Mouse (Mus musculus) ES-Bruce4 (cell line): ENCODE data around the gene Zfp423. TPM values are rescaled to one million over a fixed set of nuclear protein-coding genes. Genes with fewer than 3 reads are reported as not detected.

ENCODE experiments used
- H3K27ac ChIP-seq: 2 replicates; pipeline ENCODE4 v1.5.1; 2012; ENCODE audit warnings: low read length, inconsistent platforms; ENCODE audit not compliant: insufficient read depth
- H3K27me3 ChIP-seq: 2 replicates; pipeline ENCODE4 v1.6.1; 2012; ENCODE audit warnings: mild to moderate bottlenecking, low read length, inconsistent platforms; ENCODE audit not compliant: control insufficient read depth, poor library complexity, insufficient read depth, severe bottlenecking
- H3K36me3 ChIP-seq: 2 replicates; pipeline ENCODE4 v1.6.1; 2012; ENCODE audit warnings: inconsistent platforms, mild to moderate bottlenecking, low read length, moderate library complexity; ENCODE audit not compliant: control insufficient read depth, poor library complexity, insufficient read depth, severe bottlenecking
- H3K4me1 ChIP-seq: one replicate; pipeline ENCODE4 v1.8.1; 2011; ENCODE audit warnings: low read length; ENCODE audit not compliant: control insufficient read depth, insufficient read depth
- H3K4me3 ChIP-seq: 2 replicates; pipeline ENCODE4 v1.5.1; 2011; ENCODE audit warnings: low read depth, mild to moderate bottlenecking, low read length
- H3K9ac ChIP-seq: 2 replicates; pipeline ENCODE4 v1.6.1; 2012; ENCODE audit warnings: low read depth, mild to moderate bottlenecking, inconsistent platforms; ENCODE audit not compliant: poor library complexity, severe bottlenecking
- H3K9me3 ChIP-seq: replicated peaks from 2 replicates; pipeline ENCODE4 v1.6.1; 2012; ENCODE audit warnings: mild to moderate bottlenecking, low read length, inconsistent platforms; ENCODE audit not compliant: control insufficient read depth, poor library complexity, insufficient read depth, severe bottlenecking
- CTCF ChIP-seq: IDR thresholded peaks from one replicate; pipeline ENCODE4 v1.8.1; 2011; ENCODE audit warnings: low read depth, low read length
- EP300 ChIP-seq: IDR thresholded peaks from 2 replicates; pipeline ENCODE4 v1.6.1; 2011; ENCODE audit warnings: low read depth, low read length; ENCODE audit not compliant: insufficient read depth
- POLR2A ChIP-seq: IDR thresholded peaks from one replicate; pipeline ENCODE4 v1.8.1; 2011; ENCODE audit warnings: low read length; ENCODE audit not compliant: insufficient read depth
- polyA plus RNA-seq: library from polyadenylated mRNA; stranded (reverse); fragments of >200 nt; gene quantifications from 2 replicates; pipeline ENCODE4 v1.2.4, GENCODE M21; 2011; ENCODE audit warnings: low read depth; ENCODE audit not compliant: missing spikeins, insufficient read depth, insufficient read length

Zfp423 gene
- polyA plus RNA-seq, 1 experiment, result 14.4 TPM

- Histone ChIP-seq H3K4me1 (peaks cover 7% of the 10 kb centered on the region), H3K27me3 (no peaks in the 10 kb centered on the region), H3K9me3 (no peaks in the 10 kb centered on the region), H3K4me3 (no peak overlapping the region), H3K27ac (no peak overlapping the region), H3K9ac (no peak overlapping the region), H3K36me3 (no peaks in the 10 kb centered on the region)
- no peak for TF ChIP-seq POLR2A
- TF ChIP-seq CTCF, result no peak
- TF ChIP-seq EP300, result no peak
Observed at GRCm38 (mm10) chr8:87928857-87929256, 30.5 kb downstream of the Zfp423 start.

- Histone ChIP-seq H3K27ac (peak overlapping the region; percentile 12; the same call in 1 of the 2 replicates), H3K4me1 (peaks cover 7% of the 10 kb centered on the region)
Observed at GRCm38 (mm10) chr8:87927034-87927830, 32.2 kb downstream of the Zfp423 start.

GRCm38 (mm10) chr8:87926098-87926890 is 33.1 kb downstream of the Zfp423 start:
- no peaks in the 10 kb centered on the region for H3K36me3 ChIP-seq
- H3K4me1 ChIP-seq, result peaks cover 8% of the 10 kb centered on the region
- H3K27ac ChIP-seq, result no peak overlapping the region
- H3K27me3 ChIP-seq, result no peaks in the 10 kb centered on the region
- no peak overlapping the region for H3K4me3 ChIP-seq
- no peaks in the 10 kb centered on the region for H3K9me3 ChIP-seq
- TF ChIP-seq EP300, result no peak
- no peak for TF ChIP-seq POLR2A
- no peak for TF ChIP-seq CTCF
- no peak overlapping the region for H3K9ac ChIP-seq

More at GRCm38 (mm10) chr8:87927034-87927830, 32.2 kb downstream of the Zfp423 start:
- Histone ChIP-seq H3K9me3 (no peaks in the 10 kb centered on the region), H3K36me3 (no peaks in the 10 kb centered on the region), H3K4me3 (no peak overlapping the region), H3K9ac (no peak overlapping the region), H3K27me3 (no peaks in the 10 kb centered on the region)
- no peak for TF ChIP-seq EP300
- no peak for TF ChIP-seq CTCF
- TF ChIP-seq POLR2A, result no peak

GRCm38 (mm10) chr8:87922936-87923335 is 36.5 kb downstream of the Zfp423 start:
- Histone ChIP-seq H3K4me1 (peaks cover 4% of the 10 kb centered on the region), H3K9me3 (no peaks in the 10 kb centered on the region), H3K27me3 (no peaks in the 10 kb centered on the region), H3K9ac (no peak overlapping the region), H3K36me3 (no peaks in the 10 kb centered on the region), H3K27ac (no peak overlapping the region), H3K4me3 (no peak overlapping the region)
- no peak for TF ChIP-seq POLR2A
- no peak for TF ChIP-seq CTCF
- no peak for TF ChIP-seq EP300

- no peak overlapping the region for H3K27ac ChIP-seq
- TF ChIP-seq POLR2A (no peak), EP300 (no peak), CTCF (no peak)
- no peaks in the 10 kb centered on the region for H3K9me3 ChIP-seq
- no peaks in the 10 kb centered on the region for H3K36me3 ChIP-seq
- H3K27me3 ChIP-seq, result no peaks in the 10 kb centered on the region
- H3K4me1 ChIP-seq, result peaks cover 4% of the 10 kb centered on the region
- H3K9ac ChIP-seq, result no peak overlapping the region
- H3K4me3 ChIP-seq, result no peak overlapping the region
Observed at GRCm38 (mm10) chr8:87922446-87922845, 36.9 kb downstream of the Zfp423 start.

- no peaks in the 10 kb centered on the region for H3K27me3 ChIP-seq
- H3K36me3 ChIP-seq, result no peaks in the 10 kb centered on the region
- no peaks in the 10 kb centered on the region for H3K9me3 ChIP-seq
- no peak overlapping the region for H3K27ac ChIP-seq
- TF ChIP-seq CTCF (no peak), POLR2A (no peak), EP300 (no peak)
- no peak overlapping the region for H3K9ac ChIP-seq
- peaks cover 3% of the 10 kb centered on the region for H3K4me1 ChIP-seq
- no peak overlapping the region for H3K4me3 ChIP-seq
Observed at GRCm38 (mm10) chr8:87918004-87918403, 41.4 kb downstream of the Zfp423 start.
